Mouse (Mus musculus) hindbrain, embryonic 12.5 days (tissue): ENCODE measurements around the gene Col4a2. TPM values are rescaled to one million over a fixed set of nuclear protein-coding genes. Genes with fewer than 3 reads are reported as not detected.

Experiments used
- ATAC-seq: fragments of 200-750 bp; cut with Nextera tagmentation; 2 replicates; pipeline ENCODE4 v1.8.0; 2017; ENCODE audit warnings: moderate TSS enrichment; ENCODE audit not compliant: low FRiP score
- H3K27ac ChIP-seq: fragments of 300-500 bp; sonication (generic); 2 replicates; pipeline ENCODE4 v1.5.1; 2016; ENCODE audit warnings: mild to moderate bottlenecking
- H3K27me3 ChIP-seq: fragments of 300-500 bp; sonication (generic); 2 replicates; pipeline ENCODE4 v1.6.1; 2016; ENCODE audit warnings: mild to moderate bottlenecking
- H3K36me3 ChIP-seq: fragments of 300-500 bp; sonication (generic); 2 replicates; pipeline ENCODE4 v1.6.1; 2016; ENCODE audit warnings: mild to moderate bottlenecking
- H3K4me1 ChIP-seq: fragments of 300-500 bp; sonication (generic); 2 replicates; pipeline ENCODE4 v1.6.1; 2016
- H3K4me2 ChIP-seq: fragments of 300-500 bp; sonication (generic); replicated peaks from 2 replicates; pipeline ENCODE4 v1.6.1; 2016; ENCODE audit warnings: mild to moderate bottlenecking
- H3K4me3 ChIP-seq: fragments of 300-500 bp; sonication (generic); 2 replicates; pipeline ENCODE4 v1.5.1; 2016; ENCODE audit warnings: mild to moderate bottlenecking
- H3K9ac ChIP-seq: fragments of 300-500 bp; sonication (generic); 2 replicates; pipeline ENCODE4 v1.6.1; 2016; ENCODE audit warnings: mild to moderate bottlenecking, moderate library complexity
- H3K9me3 ChIP-seq: fragments of 300-500 bp; sonication (generic); replicated peaks from 2 replicates; pipeline ENCODE4 v1.6.1; 2016; ENCODE audit warnings: mild to moderate bottlenecking
- WGBS: fragments of 180-500 bp; shearing (Covaris S2); methylation state at CpG from one replicate; pipeline ENCODE4 v1.1.7; 2016; 5-methylcytosine and 5-hydroxymethylcytosine counted together
- polyA plus RNA-seq: library from polyadenylated mRNA; unstranded; fragments of >200 nt; fragmentation: Nextera tagmentation; extraction: Ambion mirVana; gene quantifications from 2 replicates; pipeline ENCODE4 v1.2.1, GENCODE M21; 2016

Gene Col4a2
- polyA plus RNA-seq, result 74.6 and 82.2 TPM in 2 replicates

DNA sequence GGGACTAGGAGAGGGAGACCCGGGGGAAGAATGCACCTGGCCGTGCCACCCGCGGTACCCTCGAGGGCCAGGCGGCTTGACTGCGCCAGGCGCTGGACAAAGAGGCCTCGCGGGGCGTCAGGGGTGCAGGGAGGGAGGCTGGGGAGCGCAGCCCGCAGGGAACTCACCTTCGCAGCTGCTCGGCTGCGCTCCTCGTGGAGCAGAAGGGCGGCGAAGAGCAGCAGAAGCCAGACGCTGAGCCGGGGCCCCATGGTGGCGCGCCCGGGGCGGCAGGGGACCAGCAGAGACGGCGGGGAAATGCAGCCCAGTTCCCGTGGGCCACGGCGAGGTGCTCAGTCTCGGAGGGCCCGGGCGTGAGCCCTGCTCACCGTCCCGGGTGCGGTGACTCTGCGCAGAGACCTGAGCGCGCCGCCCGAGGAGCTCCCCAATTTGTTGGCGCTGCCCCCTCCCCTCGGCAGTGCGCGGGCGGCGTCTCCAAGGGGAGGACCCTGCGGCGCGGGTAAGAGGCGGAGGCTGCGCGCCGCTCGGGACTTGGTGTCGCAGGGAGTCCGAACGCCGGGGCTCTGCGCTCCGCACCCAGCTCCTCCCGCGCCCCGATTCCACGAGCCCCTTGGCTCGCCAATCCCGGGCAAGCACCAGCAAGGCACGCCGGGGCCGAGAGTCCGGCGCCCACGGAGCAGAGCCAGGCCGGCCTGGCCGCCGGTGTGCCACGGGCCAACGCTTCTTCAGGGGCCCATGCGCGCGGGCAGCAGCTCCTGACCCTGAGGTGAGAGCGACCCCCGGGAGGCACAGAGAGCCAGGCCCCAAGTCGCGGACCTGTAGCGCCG is at the start of gene Col4a2, which contains the start of gene Col4a1:
TSS of gene Col4a2 (plus strand) at position 457 of the 827 bp plus-strand sequence.
TSS of gene Col4a1 (minus strand) at position 478 of the 827 bp plus-strand sequence.
- no peaks in the 10 kb centered on the region for H3K9me3 ChIP-seq

DNA sequence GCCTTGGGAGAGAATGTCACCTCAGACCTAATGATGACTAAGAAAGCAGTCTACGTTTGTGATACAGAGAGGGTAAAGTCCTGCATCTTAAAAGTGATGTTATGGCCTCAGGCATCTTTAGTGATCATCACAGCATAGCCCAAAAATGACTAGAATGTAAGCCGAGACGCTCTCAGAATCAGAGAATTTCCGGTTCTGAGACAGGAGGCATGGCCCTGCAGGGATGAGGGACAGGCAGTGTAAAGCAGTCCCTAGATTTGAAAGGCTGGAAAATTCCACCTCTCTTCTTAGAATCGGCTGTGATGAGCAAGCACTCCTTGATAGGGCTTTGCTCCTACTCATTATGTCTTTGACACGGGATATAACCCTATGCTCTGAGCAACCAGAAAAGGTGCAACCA is 48.8 kb upstream of the Col4a2 start:
- H3K9me3 ChIP-seq, result no peaks in the 10 kb centered on the region
- H3K4me1 ChIP-seq, result peaks cover 4% of the 10 kb centered on the region
- H3K27ac ChIP-seq, result no peak overlapping the region
- H3K9ac ChIP-seq, result no peak overlapping the region
- ATAC-seq, result no peak
- H3K27me3 ChIP-seq, result no peaks in the 10 kb centered on the region
- no peak overlapping the region for H3K4me2 ChIP-seq
- H3K36me3 ChIP-seq, result no peaks in the 10 kb centered on the region
- WGBS, result 82% methylated on average over 6 of the region's 6 CpGs
- no peak overlapping the region for H3K4me3 ChIP-seq

More for the DNA sequence above, at the start of gene Col4a2, which contains the start of gene Col4a1:
- ATAC-seq, result peak; percentile 62
- WGBS, result under 1% methylated on average over 85 of the region's 87 CpGs
- Histone ChIP-seq H3K4me3 (peak within 1 kb of the TSS; percentile 63), H3K27ac (peak within 1 kb of the TSS; percentile 14; the same call in 1 of the 2 replicates), H3K9ac (peak within 1 kb of the TSS; percentile 57), H3K4me2 (peak within 1 kb of the TSS; percentile 96), H3K4me1 (peaks cover 37% of the 10 kb centered on the region), H3K36me3 (no peaks in the 10 kb centered on the region), H3K27me3 (peaks cover 71% of the 10 kb centered on the region)

DNA sequence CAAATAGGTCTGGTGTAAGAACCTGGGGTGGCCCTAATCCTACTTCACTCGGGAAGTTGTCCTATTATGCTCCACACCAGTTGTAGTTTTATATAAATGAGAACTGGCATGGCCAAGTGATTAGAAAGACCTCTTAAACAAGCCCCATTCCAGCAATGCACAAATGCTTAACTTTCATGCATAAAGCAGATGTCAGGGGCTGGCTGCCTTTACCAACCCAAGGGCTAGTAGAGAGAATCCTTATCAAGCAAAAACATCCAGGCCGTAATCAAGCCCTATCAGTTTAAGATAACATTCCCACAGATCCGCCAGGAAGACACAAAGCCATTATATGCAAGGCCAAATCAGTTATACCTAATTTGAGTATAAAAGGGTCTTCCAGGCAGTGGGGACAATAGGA is 46.6 kb upstream of the Col4a2 start:
- no peaks in the 10 kb centered on the region for H3K27me3 ChIP-seq
- H3K4me1 ChIP-seq, result no peaks in the 10 kb centered on the region; the same call in 1 of the 2 replicates
- no peak overlapping the region for H3K27ac ChIP-seq
- H3K36me3 ChIP-seq, result no peaks in the 10 kb centered on the region
- no peaks in the 10 kb centered on the region for H3K9me3 ChIP-seq
- H3K4me2 ChIP-seq, result no peak overlapping the region
- no peak for ATAC-seq
- no peak overlapping the region for H3K9ac ChIP-seq
- WGBS, result 79% methylated on average over 3 of the region's 3 CpGs
- no peak overlapping the region for H3K4me3 ChIP-seq

DNA sequence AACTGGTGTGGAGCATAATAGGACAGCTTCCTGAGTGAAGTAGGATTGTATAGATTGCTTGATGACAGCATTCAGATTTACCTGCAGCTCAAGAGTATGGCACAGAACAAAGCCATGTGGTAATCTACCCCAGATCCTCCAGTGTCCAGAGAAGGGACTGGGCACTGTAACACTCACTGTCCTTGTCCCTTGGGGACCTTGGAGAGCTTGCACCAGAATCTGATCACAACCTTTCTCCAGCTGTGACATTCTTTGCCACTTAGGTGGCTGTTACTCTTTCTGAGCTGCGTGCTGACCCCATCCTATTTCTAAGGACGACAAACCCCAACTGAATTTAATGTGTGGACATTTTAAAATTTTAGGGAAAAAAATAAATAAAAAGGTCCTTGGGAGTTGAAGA is 46.1 kb upstream of the Col4a2 start:
- Histone ChIP-seq H3K4me2 (no peak overlapping the region), H3K9ac (no peak overlapping the region), H3K4me3 (no peak overlapping the region), H3K27ac (no peak overlapping the region), H3K4me1 (no peaks in the 10 kb centered on the region; the same call in 1 of the 2 replicates), H3K27me3 (no peaks in the 10 kb centered on the region), H3K9me3 (no peaks in the 10 kb centered on the region), H3K36me3 (no peaks in the 10 kb centered on the region)
- 88% methylated on average over 2 of the region's 2 CpGs for WGBS
- no peak for ATAC-seq

DNA sequence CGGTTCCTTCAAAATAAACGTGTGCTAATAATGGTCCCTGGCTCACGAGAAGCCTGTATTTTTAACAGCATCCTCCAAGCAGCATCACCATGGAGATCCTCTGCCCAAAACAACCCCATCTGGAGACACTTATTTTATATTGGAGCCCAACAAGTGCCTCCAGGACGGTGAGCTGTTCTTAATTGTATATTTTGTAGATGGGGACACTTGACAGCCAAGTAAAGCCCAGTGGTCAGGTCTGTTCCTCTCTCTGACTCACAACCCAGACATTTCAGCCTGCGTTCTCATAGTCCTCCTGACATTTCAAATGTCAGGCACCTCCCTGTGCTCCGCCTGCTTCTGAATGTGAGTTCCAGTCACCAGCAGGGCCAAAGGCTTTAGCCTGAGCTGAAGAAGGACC is 43.9 kb upstream of the Col4a2 start:
- WGBS, result 87% methylated on average over 6 of the region's 6 CpGs
- no peaks in the 10 kb centered on the region for H3K36me3 ChIP-seq
- H3K9ac ChIP-seq, result no peak overlapping the region

DNA sequence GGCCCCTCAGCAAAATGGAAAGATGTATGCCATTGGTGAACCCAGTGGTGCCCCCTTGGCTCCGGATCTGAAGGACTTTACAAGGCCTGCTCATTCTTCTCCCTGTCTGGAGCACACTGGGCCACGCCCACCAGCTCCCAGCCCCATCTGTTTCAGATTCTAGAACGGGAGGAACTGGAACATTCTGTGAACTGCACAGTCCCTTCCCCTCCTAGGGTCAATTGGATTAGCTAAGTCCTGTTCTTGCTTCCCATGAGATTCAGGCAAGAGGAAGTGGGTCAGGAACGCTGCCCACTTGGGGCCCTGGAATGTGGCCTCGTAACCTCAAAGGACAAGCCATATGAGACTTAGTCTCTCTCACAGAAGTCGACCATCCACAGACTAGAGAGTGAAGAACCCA is 41.8 kb upstream of the Col4a2 start:
- 75% methylated on average over 6 of the region's 6 CpGs for WGBS
- H3K4me3 ChIP-seq, result no peak overlapping the region
- no peaks in the 10 kb centered on the region for H3K9me3 ChIP-seq
- no peak overlapping the region for H3K9ac ChIP-seq
- no peaks in the 10 kb centered on the region for H3K36me3 ChIP-seq
- H3K27ac ChIP-seq, result no peak overlapping the region
- no peak overlapping the region for H3K4me2 ChIP-seq
- no peaks in the 10 kb centered on the region for H3K27me3 ChIP-seq
- H3K4me1 ChIP-seq, result no peaks in the 10 kb centered on the region
- ATAC-seq, result no peak

More for the DNA sequence above, 43.9 kb upstream of the Col4a2 start:
- Histone ChIP-seq H3K4me2 (no peak overlapping the region), H3K9me3 (no peaks in the 10 kb centered on the region), H3K27me3 (no peaks in the 10 kb centered on the region), H3K4me3 (no peak overlapping the region), H3K27ac (no peak overlapping the region), H3K4me1 (no peaks in the 10 kb centered on the region; the same call in 1 of the 2 replicates)
- ATAC-seq, result no peak

DNA sequence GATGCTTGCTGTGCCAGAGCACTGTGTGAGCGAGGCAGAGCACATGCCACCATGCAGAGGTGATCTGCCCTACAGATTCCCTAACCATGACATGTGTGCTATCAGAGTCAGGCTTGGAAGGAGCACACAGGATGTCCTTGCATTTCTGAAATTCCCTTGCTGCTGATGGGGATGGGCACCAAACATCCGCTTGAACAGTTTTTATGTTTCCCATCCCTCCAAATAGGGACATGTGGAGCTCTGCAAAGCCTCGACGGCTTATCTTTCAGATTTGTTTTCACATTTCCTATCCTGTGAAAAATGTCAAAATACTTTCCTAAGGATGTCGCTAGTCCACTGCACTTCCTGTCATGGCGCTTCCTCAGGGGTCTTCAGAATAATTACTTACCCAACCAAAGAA is 40.4 kb upstream of the Col4a2 start:
- WGBS, result 83% methylated on average over 6 of the region's 6 CpGs

DNA sequence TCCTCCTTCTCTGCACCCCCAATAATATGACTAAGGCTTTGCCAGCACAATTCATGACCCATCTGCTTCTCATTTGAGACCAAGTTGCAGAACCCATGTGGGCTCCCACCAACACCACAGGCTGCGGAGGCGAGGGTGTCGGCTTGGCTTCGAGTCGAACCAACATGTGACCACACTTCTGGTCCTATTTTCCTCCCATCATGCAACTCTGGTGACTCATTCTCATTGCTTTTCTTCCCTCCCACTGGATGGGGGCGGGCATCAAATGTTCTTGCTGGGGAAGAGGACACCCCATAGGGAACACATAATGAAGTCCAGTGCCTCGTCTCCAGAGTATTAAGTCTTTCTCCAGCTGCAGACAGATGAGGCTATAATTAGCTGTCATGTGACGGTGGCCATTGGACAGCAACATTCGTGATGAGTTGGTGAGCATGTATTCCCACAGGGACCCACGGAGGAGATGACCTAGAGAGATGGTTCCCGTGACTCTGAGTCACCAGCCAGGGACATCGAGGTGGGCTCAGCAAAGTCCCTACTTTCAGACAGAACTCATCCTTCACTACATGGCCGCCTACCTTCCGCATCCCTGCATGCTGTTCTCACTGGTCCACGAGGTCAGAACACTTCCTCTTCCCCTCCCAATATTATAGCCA is 39.0 kb upstream of the Col4a2 start:
- WGBS, result 87% methylated on average over 15 of the region's 15 CpGs

More for the DNA sequence above, 40.4 kb upstream of the Col4a2 start:
- Histone ChIP-seq H3K4me1 (no peaks in the 10 kb centered on the region), H3K27ac (no peak overlapping the region), H3K4me3 (no peak overlapping the region), H3K36me3 (no peaks in the 10 kb centered on the region), H3K4me2 (no peak overlapping the region), H3K9me3 (no peaks in the 10 kb centered on the region), H3K9ac (no peak overlapping the region), H3K27me3 (no peaks in the 10 kb centered on the region)
- ATAC-seq, result no peak

DNA sequence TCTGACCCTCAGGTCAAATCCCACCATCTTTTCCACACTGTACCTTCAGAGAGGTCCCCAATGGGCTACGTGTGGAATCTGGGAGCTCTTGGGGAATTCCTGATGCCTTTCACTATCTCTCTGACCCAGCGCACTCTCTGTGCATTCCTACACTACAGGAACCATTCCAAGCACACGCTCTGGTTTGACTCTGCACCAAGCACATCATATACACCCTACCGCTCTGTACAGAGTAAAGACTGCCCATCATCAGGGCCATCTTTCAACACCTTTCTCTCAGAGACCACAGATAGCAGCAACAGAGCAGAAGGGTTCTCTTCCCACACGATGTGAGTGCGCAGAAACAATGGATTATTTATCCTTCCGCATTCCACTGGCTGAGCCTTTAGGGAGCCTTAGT is 38.2 kb upstream of the Col4a2 start:
- ATAC-seq, result no peak
- H3K36me3 ChIP-seq, result no peaks in the 10 kb centered on the region
- no peaks in the 10 kb centered on the region for H3K9me3 ChIP-seq
- H3K27ac ChIP-seq, result no peak overlapping the region
- H3K4me1 ChIP-seq, result peaks cover 19% of the 10 kb centered on the region
- H3K9ac ChIP-seq, result no peak overlapping the region
- peaks cover 2% of the 10 kb centered on the region; the same call in 1 of the 2 replicates for H3K27me3 ChIP-seq
- H3K4me2 ChIP-seq, result no peak overlapping the region
- 75% methylated on average over 7 of the region's 7 CpGs for WGBS
- no peak overlapping the region for H3K4me3 ChIP-seq

More for the DNA sequence above, 39.0 kb upstream of the Col4a2 start:
- no peaks in the 10 kb centered on the region for H3K9me3 ChIP-seq
- no peak overlapping the region for H3K4me3 ChIP-seq
- H3K27ac ChIP-seq, result no peak overlapping the region
- H3K36me3 ChIP-seq, result no peaks in the 10 kb centered on the region
- H3K4me1 ChIP-seq, result peaks cover 11% of the 10 kb centered on the region
- H3K9ac ChIP-seq, result no peak overlapping the region
- no peaks in the 10 kb centered on the region for H3K27me3 ChIP-seq
- ATAC-seq, result no peak
- no peak overlapping the region for H3K4me2 ChIP-seq

DNA sequence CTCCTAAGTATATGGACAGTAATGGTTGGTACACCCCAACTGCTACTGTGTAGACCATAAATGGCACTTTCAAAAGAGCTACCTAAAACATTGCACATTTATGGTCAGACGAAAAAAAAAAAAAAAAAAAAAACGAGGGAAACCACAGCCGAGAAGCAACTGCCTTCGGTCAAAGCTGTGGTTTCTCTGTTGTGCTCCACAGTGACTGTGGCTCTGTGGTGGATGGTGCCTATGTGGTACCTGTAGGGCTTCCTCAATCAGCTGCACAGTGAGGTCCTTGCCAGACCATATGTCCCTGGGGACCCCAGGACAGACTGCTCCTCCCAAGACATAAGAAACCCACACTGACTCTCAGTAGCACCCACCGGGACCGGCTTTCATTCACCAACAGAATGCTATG is 36.3 kb upstream of the Col4a2 start:
- peaks cover 4% of the 10 kb centered on the region; the same call in 1 of the 2 replicates for H3K27me3 ChIP-seq
- H3K9me3 ChIP-seq, result no peaks in the 10 kb centered on the region
- no peak for ATAC-seq
- no peak overlapping the region for H3K9ac ChIP-seq
- no peak overlapping the region for H3K4me2 ChIP-seq
- no peak overlapping the region for H3K4me3 ChIP-seq
- H3K36me3 ChIP-seq, result no peaks in the 10 kb centered on the region
- 83% methylated on average over 6 of the region's 6 CpGs for WGBS
- peaks cover 21% of the 10 kb centered on the region for H3K4me1 ChIP-seq
- no peak overlapping the region for H3K27ac ChIP-seq

DNA sequence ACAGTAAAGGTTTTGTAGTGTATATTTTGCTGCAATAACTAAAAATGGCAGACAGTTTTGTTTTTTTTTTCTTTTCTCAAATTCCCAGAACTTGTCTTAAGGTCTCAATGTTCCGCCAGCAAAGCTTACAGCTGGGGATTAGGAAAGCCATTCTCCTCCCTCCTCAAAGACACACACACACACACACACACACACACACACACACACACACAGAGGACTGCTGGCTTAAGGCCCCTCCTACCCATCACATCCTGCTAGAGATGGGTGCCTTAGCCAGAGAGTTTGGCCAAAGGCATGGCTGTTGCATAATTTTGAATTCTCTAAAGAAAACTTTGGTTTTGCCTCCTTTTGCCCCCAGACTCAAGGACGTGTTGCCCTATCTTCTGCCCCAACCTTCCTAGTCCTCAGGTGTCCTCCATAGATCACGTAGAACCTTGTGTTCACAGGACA is 35.0 kb upstream of the Col4a2 start:
- Histone ChIP-seq H3K27me3 (peaks cover 4% of the 10 kb centered on the region; the same call in 1 of the 2 replicates), H3K9ac (no peak overlapping the region), H3K4me3 (no peak overlapping the region), H3K4me2 (no peak overlapping the region), H3K27ac (no peak overlapping the region), H3K36me3 (no peaks in the 10 kb centered on the region), H3K9me3 (no peaks in the 10 kb centered on the region), H3K4me1 (peaks cover 25% of the 10 kb centered on the region)
- WGBS, result 84% methylated on average over 3 of the region's 3 CpGs
- no peak for ATAC-seq

DNA sequence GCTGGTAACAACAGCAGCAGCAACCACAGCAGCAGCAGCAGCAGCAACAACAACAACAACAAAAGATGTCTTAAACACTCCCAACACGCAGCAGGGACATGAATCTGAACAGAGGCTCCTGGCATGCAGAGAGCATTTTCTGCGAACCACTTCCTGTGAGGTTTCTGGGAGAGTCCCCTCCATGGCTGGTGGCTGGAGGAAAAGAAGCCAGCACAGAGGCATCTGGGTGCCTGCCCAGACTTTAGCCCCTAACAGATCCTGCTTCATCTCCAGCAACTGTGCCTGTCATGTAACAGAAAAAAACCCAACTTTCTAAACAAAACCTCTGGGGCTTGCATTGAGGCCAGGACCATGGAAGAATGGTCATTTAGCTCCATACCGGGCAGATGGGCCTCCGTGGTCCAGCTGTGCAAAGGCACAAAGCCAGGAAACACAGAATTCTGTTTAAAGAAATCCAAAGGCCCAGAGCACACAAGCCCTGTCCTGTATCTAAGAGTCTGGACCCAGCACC is 34.4 kb upstream of the Col4a2 start:
- Histone ChIP-seq H3K36me3 (no peaks in the 10 kb centered on the region), H3K4me3 (no peak overlapping the region), H3K27me3 (peaks cover 4% of the 10 kb centered on the region; the same call in 1 of the 2 replicates), H3K4me1 (peaks cover 29% of the 10 kb centered on the region), H3K9ac (no peak overlapping the region), H3K9me3 (no peaks in the 10 kb centered on the region), H3K27ac (peak overlapping the region; percentile 8; the same call in 1 of the 2 replicates), H3K4me2 (no peak overlapping the region)
- ATAC-seq, result no peak
- WGBS, result 60% methylated on average over 4 of the region's 4 CpGs
